ENCODE assay signal across 10 mouse cellular contexts in the genomic region with DNA sequence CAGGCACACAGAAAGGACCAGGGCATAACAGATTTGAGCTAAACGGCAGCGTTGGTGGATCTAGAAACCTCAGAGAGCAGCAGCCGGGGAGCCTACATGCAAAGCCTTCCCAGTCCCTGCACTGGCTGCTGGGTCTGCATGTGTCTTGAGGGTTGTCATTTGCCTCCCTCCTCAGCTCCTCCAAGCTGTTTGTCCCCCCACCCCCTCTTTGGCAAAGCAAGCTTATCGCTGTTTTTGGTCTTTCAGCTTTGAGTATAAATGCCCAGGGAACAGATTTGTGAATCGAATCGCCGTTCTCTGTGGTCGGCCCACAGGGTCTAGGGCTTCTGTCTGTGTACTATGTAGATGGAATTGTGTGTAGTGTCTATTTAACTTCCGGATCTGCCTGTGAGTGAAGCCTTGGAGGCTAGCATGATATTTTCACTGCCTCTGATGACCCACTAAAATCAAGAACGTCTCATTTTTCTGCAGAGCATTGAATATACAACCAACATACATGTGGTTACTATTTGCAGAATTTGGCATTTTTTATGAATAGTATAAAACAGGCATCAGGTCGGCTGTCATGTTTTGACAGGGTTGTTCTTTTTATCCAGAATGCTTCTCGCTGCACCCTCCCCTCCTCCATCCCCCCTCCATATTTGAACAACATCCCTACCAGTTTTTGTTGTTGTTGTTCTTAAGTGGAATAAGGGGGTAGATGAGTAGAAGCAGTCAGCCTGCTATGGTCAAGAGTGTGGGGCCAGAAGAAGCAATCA.
DNase-seq lines count a peak whose midpoint lies in the region; ATAC-seq and TF ChIP-seq lines count a peak whose summit lies in the region.
"Had no signal": no experiment of that assay in that cellular context is flagged by ENCODE, and none has a peak within 500 bp of the region (broad histone marks: within the 10 kb centered on the region; RNA-seq: fewer than 3 reads in every experiment).

No protein-coding gene starts in this region.

- H3K9ac ChIP-seq in heart, embryonic 16.5 days (ENCODE audit: low read length), result no peak overlapping the region
- peak overlapping the region; percentile 47 for H3K9ac ChIP-seq in lung, embryonic 16.5 days (ENCODE audit: low read length)
- no peak overlapping the region for H3K9ac ChIP-seq in intestine, postnatal 0 days (ENCODE audit: low read depth, low read length)
- H3K9ac ChIP-seq in stomach, embryonic 14.5 days (replicated peaks; ENCODE audit: low read depth, low read length), result no peak overlapping the region

- H3K4me2 ChIP-seq in heart, embryonic 16.5 days (ENCODE audit: low read depth, low read length), result peak overlapping the region; percentile 48
- peak overlapping the region; percentile 42 for H3K4me2 ChIP-seq in lung, embryonic 16.5 days (ENCODE audit: low read depth, low read length)
- peak overlapping the region; percentile 47; the same call in 1 of the 2 replicates for H3K4me2 ChIP-seq in intestine, postnatal 0 days (replicated peaks; ENCODE audit: low read depth)
- H3K4me2 ChIP-seq in stomach, embryonic 14.5 days (replicated peaks; ENCODE audit: low read depth, low read length), result peak overlapping the region; percentile 36

- H3K9me3 ChIP-seq in heart, embryonic 16.5 days (replicated peaks; ENCODE audit: control insufficient read depth, low read length), result no peaks in the 10 kb centered on the region
- no peaks in the 10 kb centered on the region for H3K9me3 ChIP-seq in lung, embryonic 16.5 days (ENCODE audit: control insufficient read depth, low read length)
- no peaks in the 10 kb centered on the region for H3K9me3 ChIP-seq in intestine, postnatal 0 days (ENCODE audit: control insufficient read depth)
- H3K9me3 ChIP-seq in stomach, embryonic 14.5 days (ENCODE audit: control insufficient read depth, low read depth, low read length), result no peaks in the 10 kb centered on the region

- H3K36me3 ChIP-seq in heart, embryonic 16.5 days (ENCODE audit: control insufficient read depth, insufficient read depth), result no peaks in the 10 kb centered on the region
- H3K36me3 ChIP-seq in lung, embryonic 16.5 days (ENCODE audit: control insufficient read depth, insufficient read depth, low read length), result no peaks in the 10 kb centered on the region
- H3K36me3 ChIP-seq in intestine, postnatal 0 days (ENCODE audit: control insufficient read depth, insufficient read depth), result no peaks in the 10 kb centered on the region
- H3K36me3 ChIP-seq in stomach, embryonic 14.5 days (ENCODE audit: control insufficient read depth, insufficient read depth, low read length), result no peaks in the 10 kb centered on the region

- no peaks in the 10 kb centered on the region for H3K27me3 ChIP-seq in heart, embryonic 16.5 days (ENCODE audit: control insufficient read depth, insufficient read depth, low read length)
- H3K27me3 ChIP-seq in lung, embryonic 16.5 days (ENCODE audit: control insufficient read depth, insufficient read depth, low read depth, low read length), result no peaks in the 10 kb centered on the region
- H3K27me3 ChIP-seq in intestine, postnatal 0 days (replicated peaks; ENCODE audit: control insufficient read depth, insufficient read depth, low read length), result no peaks in the 10 kb centered on the region
- H3K27me3 ChIP-seq in stomach, embryonic 14.5 days (ENCODE audit: control insufficient read depth, insufficient read depth, low read length), result no peaks in the 10 kb centered on the region

- WGBS in heart, embryonic 16.5 days, result 58% methylated on average over 12 of the region's 12 CpGs
- 24% methylated on average over 12 of the region's 12 CpGs for WGBS in lung, embryonic 16.5 days
- 45% methylated on average over 12 of the region's 12 CpGs for WGBS in intestine, postnatal 0 days
- 33% methylated on average over 12 of the region's 12 CpGs for WGBS in stomach, embryonic 14.5 days

- TF ChIP-seq CTCF in intestine, postnatal 0 days (IDR thresholded peaks at IDR 0.05; ENCODE audit: low read depth), result no peak

- H3K4me1 ChIP-seq in heart, embryonic 16.5 days (ENCODE audit: control insufficient read depth, insufficient read depth, low read length), result peaks cover 12% of the 10 kb centered on the region
- H3K4me1 ChIP-seq in lung, embryonic 16.5 days (replicated peaks; ENCODE audit: control insufficient read depth, insufficient read depth, low read length), result peaks cover 21% of the 10 kb centered on the region
- no peaks in the 10 kb centered on the region for H3K4me1 ChIP-seq in intestine, postnatal 0 days (replicated peaks; ENCODE audit: control insufficient read depth, insufficient read depth, low read length)
- peaks cover 23% of the 10 kb centered on the region for H3K4me1 ChIP-seq in stomach, embryonic 14.5 days (ENCODE audit: control insufficient read depth, insufficient read depth, low read length)

- no peak for ATAC-seq in heart, embryonic 16.5 days (replicated peaks; ENCODE audit: extremely low read depth, insufficient read depth, low FRiP score)
- ATAC-seq in lung, embryonic 16.5 days (ENCODE audit: low read depth), result peak; percentile 54; the same call in 1 of the 2 replicates
- ATAC-seq in intestine, postnatal 0 days, result no peak
- ATAC-seq in stomach, embryonic 14.5 days (ENCODE audit: insufficient number of reproducible peaks, insufficient read depth, low FRiP score, low read depth), result no peak
- no peak for ATAC-seq in megakaryocyte progenitor cell, adult 5-6 weeks (replicated peaks; ENCODE audit: poor library complexity)

- no peak overlapping the region for H3K4me3 ChIP-seq in heart, embryonic 16.5 days (ENCODE audit: low read length)
- no peak overlapping the region for H3K4me3 ChIP-seq in lung, embryonic 16.5 days (ENCODE audit: low read length)
- no peak overlapping the region for H3K4me3 ChIP-seq in intestine, postnatal 0 days (ENCODE audit: low read depth, low read length)
- H3K4me3 ChIP-seq in stomach, embryonic 14.5 days (ENCODE audit: low read depth, low read length), result no peak overlapping the region

- DNase-seq in heart, adult 9 months (ENCODE audit: low spot score in 2 of 2), result no peak
- DNase-seq in lung, postnatal 36 days, result no peak
- no peak for DNase-seq in ovary, postnatal 10 days (ENCODE audit: low spot score)
- DNase-seq: adrenal gland, postnatal 25 days; thymus, postnatal 25 days had no signal

- H3K27ac ChIP-seq in heart, embryonic 16.5 days (ENCODE audit: low read length), result peak overlapping the region; percentile 45; the same call in 1 of the 2 replicates
- peak overlapping the region; percentile 91 for H3K27ac ChIP-seq in lung, embryonic 16.5 days (ENCODE audit: low read length)
- no peak overlapping the region for H3K27ac ChIP-seq in intestine, postnatal 0 days (ENCODE audit: low read depth, low read length)
- peak overlapping the region; percentile 84 for H3K27ac ChIP-seq in stomach, embryonic 14.5 days (ENCODE audit: low read length)
